9 mouse cellular contexts compared by ENCODE assay signal in the genomic region with DNA sequence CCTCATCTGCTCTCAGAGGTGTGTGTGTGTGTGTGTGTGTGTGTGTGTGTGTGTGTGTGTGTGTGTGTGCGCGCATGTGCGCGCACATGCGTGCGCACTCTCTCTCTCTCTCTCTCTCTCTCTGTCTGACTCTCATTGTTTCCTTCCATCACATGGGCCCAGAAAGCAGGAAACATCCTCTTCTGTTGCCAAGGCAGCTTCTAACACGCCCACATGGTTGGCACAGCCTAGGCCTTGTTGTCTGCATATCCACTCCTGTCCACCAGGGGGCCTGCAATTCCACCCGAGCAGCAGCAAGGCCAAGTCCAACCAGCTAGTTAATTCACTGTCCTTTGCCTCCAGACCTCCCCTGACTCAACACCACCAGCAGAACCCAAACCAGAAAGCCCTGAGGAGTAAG. TPM values are rescaled to one million over a fixed set of nuclear protein-coding genes. Genes with fewer than 3 reads are reported as not detected.
DNase-seq lines count a peak whose midpoint lies in the region; ATAC-seq and TF ChIP-seq lines count a peak whose summit lies in the region.
"Had no signal": no experiment of that assay in that cellular context is flagged by ENCODE, and none has a peak within 500 bp of the region (broad histone marks: within the 10 kb centered on the region; RNA-seq: fewer than 3 reads in every experiment).

No protein-coding gene starts in this region.

- no peak overlapping the region for H3K27ac ChIP-seq in heart, embryonic 12.5 days (ENCODE audit: poor library complexity, severe bottlenecking)
- H3K27ac ChIP-seq in kidney, postnatal 0 days: no peak overlapping the region
- H3K27ac ChIP-seq in liver, embryonic 11.5 days (ENCODE audit: low read depth, low read length): no peak overlapping the region
- H3K27ac ChIP-seq in stomach, embryonic 15.5 days: peak overlapping the region; percentile 36; the same call in 1 of the 2 replicates
- H3K27ac ChIP-seq: macrophage had no signal

- DNase-seq in CD4-positive helper T cell, adult 2 months (ENCODE audit: low read depth, low spot score): peak; percentile 95
- DNase-seq in brain, embryonic 14.5 days (ENCODE audit: low read depth): peak; percentile 96
- peak; percentile 90 for DNase-seq in kidney, postnatal 0 days (ENCODE audit: low spot score)
- peak; percentile 78 for DNase-seq in liver, embryonic 11.5 days (ENCODE audit: low spot score)
- DNase-seq in natural killer cell, adult 2 months (ENCODE audit: low spot score in 2 of 2): peak; percentile 87 to 91

- peak overlapping the region; percentile 89 for H3K4me2 ChIP-seq in heart, embryonic 12.5 days
- no peak overlapping the region for H3K4me2 ChIP-seq in kidney, postnatal 0 days (ENCODE audit: low read length)
- peak overlapping the region; percentile 89 for H3K4me2 ChIP-seq in liver, embryonic 11.5 days
- H3K4me2 ChIP-seq in stomach, embryonic 15.5 days: peak overlapping the region; percentile 96; the same call in 1 of the 2 replicates

- no peaks in the 10 kb centered on the region for H3K27me3 ChIP-seq in heart, embryonic 12.5 days (replicated peaks)
- H3K27me3 ChIP-seq in kidney, postnatal 0 days (ENCODE audit: insufficient read depth, low read length): no peaks in the 10 kb centered on the region
- H3K27me3 ChIP-seq in liver, embryonic 11.5 days (replicated peaks; ENCODE audit: control insufficient read depth, insufficient read depth, low read length): no peaks in the 10 kb centered on the region
- no peaks in the 10 kb centered on the region for H3K27me3 ChIP-seq in stomach, embryonic 15.5 days (replicated peaks)

- no peaks in the 10 kb centered on the region for H3K9me3 ChIP-seq in heart, embryonic 12.5 days (replicated peaks)
- no peaks in the 10 kb centered on the region for H3K9me3 ChIP-seq in kidney, postnatal 0 days (replicated peaks; ENCODE audit: low read length)
- no peaks in the 10 kb centered on the region for H3K9me3 ChIP-seq in liver, embryonic 11.5 days (ENCODE audit: control insufficient read depth, low read length)
- no peaks in the 10 kb centered on the region for H3K9me3 ChIP-seq in stomach, embryonic 15.5 days

- peaks cover 37% of the 10 kb centered on the region for H3K36me3 ChIP-seq in heart, embryonic 12.5 days
- peaks cover 26% of the 10 kb centered on the region for H3K36me3 ChIP-seq in kidney, postnatal 0 days (ENCODE audit: insufficient read depth, low read length)
- H3K36me3 ChIP-seq in liver, embryonic 11.5 days (ENCODE audit: control insufficient read depth, insufficient read depth, low read length): peaks cover 29% of the 10 kb centered on the region
- H3K36me3 ChIP-seq in stomach, embryonic 15.5 days: peaks cover 29% of the 10 kb centered on the region

- TF ChIP-seq POLR2A in brain, embryonic 14.5 days (IDR thresholded peaks at IDR 0.05; ENCODE audit: borderline replicate concordance, extremely low read depth, insufficient read depth, insufficient read length, poor library complexity, severe bottlenecking): no peak

- H3K4me3 ChIP-seq in heart, embryonic 12.5 days: 0 out of 2 replicates have a peak overlapping the region, but pooled peaks have one; percentile 62
- H3K4me3 ChIP-seq in kidney, postnatal 0 days (replicated peaks; ENCODE audit: low read depth, low read length): no peak overlapping the region
- peak overlapping the region; percentile 71; the same call in 1 of the 2 replicates for H3K4me3 ChIP-seq in liver, embryonic 11.5 days (ENCODE audit: low read depth, low read length)
- peak overlapping the region; percentile 75; the same call in 1 of the 2 replicates for H3K4me3 ChIP-seq in stomach, embryonic 15.5 days (replicated peaks)

- TF ChIP-seq CTCF in brain, embryonic 14.5 days (IDR thresholded peaks at IDR 0.05; ENCODE audit: borderline replicate concordance, extremely low read depth, insufficient read depth, insufficient read length): peak; percentile 97
- peak; percentile 89 for TF ChIP-seq CTCF in kidney, postnatal 0 days (IDR thresholded peaks at IDR 0.05; ENCODE audit: low read depth)

- peak; percentile 50 for ATAC-seq in erythroid progenitor cell, adult 5-6 weeks (replicated peaks; ENCODE audit: low FRiP score, poor library complexity, severe bottlenecking)
- peak; percentile 20; the same call in 1 of the 2 replicates for ATAC-seq in heart, embryonic 12.5 days (ENCODE audit: insufficient number of reproducible peaks, low FRiP score)
- ATAC-seq in kidney, postnatal 0 days (replicated peaks; ENCODE audit: low FRiP score, low read depth): peak; percentile 34; the same call in 1 of the 2 replicates
- ATAC-seq in liver, embryonic 11.5 days (replicated peaks; ENCODE audit: low FRiP score): no peak
- peak; percentile 24; the same call in 1 of the 2 replicates for ATAC-seq in stomach, embryonic 15.5 days (ENCODE audit: insufficient read depth, low FRiP score, low read depth)

- H3K9ac ChIP-seq in heart, embryonic 12.5 days: no peak overlapping the region
- no peak overlapping the region for H3K9ac ChIP-seq in kidney, postnatal 0 days (ENCODE audit: low read depth, low read length)
- H3K9ac ChIP-seq in liver, embryonic 11.5 days (ENCODE audit: low read depth, low read length): peak overlapping the region; percentile 77; the same call in 1 of the 2 replicates
- no peak overlapping the region; the same call in 1 of the 2 replicates for H3K9ac ChIP-seq in stomach, embryonic 15.5 days

- 59% methylated on average over 8 of the region's 8 CpGs for WGBS in heart, embryonic 12.5 days
- 52% methylated on average over 8 of the region's 8 CpGs for WGBS in kidney, postnatal 0 days
- WGBS in liver, embryonic 11.5 days: 49% methylated on average over 8 of the region's 8 CpGs
- 38% methylated on average over 6 of the region's 8 CpGs for WGBS in stomach, embryonic 15.5 days

- peaks cover 55% of the 10 kb centered on the region for H3K4me1 ChIP-seq in heart, embryonic 12.5 days (replicated peaks)
- H3K4me1 ChIP-seq in kidney, postnatal 0 days (replicated peaks; ENCODE audit: insufficient read depth, low read length): peaks cover 18% of the 10 kb centered on the region
- H3K4me1 ChIP-seq in liver, embryonic 11.5 days (replicated peaks; ENCODE audit: control insufficient read depth, insufficient read depth, low read length): peaks cover 28% of the 10 kb centered on the region
- H3K4me1 ChIP-seq in stomach, embryonic 15.5 days: peaks cover 56% of the 10 kb centered on the region

RNA-seq across cellular contexts. Expression of gene Mxd3, which starts 2.0 kb away (rescaled TPM):
- polyA plus RNA-seq in brain, embryonic 14.5 days (2012; rRNA removed): 22.3 and 48.5 TPM in 2 replicates
- total RNA-seq in erythroid progenitor cell, adult 5-6 weeks (2015; ENCODE audit: low replicate concordance): 293 and 332 TPM in 2 replicates
- 162 and 195 TPM in 2 replicates for total RNA-seq in erythroid progenitor cell, adult 5-6 weeks (2017; ENCODE audit: low replicate concordance)
- polyA plus RNA-seq in heart, embryonic 12.5 days (2016; fragmentation: Nextera tagmentation; extraction: Ambion mirVana): 14.7 and 15.2 TPM in 2 replicates
- polyA plus RNA-seq in kidney, postnatal 0 days (2015; fragmentation: Nextera tagmentation; extraction: Ambion mirVana): 14.9 and 15.1 TPM in 2 replicates
- 15.6 and 16.4 TPM in 2 replicates for polyA plus RNA-seq in liver, embryonic 11.5 days (2014; fragmentation: Nextera tagmentation; extraction: Ambion mirVana)
- 29.2 and 32.1 TPM in 2 replicates for polyA plus RNA-seq in stomach, embryonic 15.5 days (2015; fragmentation: Nextera tagmentation; extraction: Ambion mirVana)

RNA-seq across cellular contexts. Expression of gene Rab24, which starts 5.9 kb away (rescaled TPM):
- polyA plus RNA-seq in brain, embryonic 14.5 days (2012; rRNA removed): 113 and 173 TPM in 2 replicates
- total RNA-seq in erythroid progenitor cell, adult 5-6 weeks (2015; ENCODE audit: low replicate concordance): 83.3 and 153 TPM in 2 replicates
- total RNA-seq in erythroid progenitor cell, adult 5-6 weeks (2017; ENCODE audit: low replicate concordance): 19.8 and 40.4 TPM in 2 replicates
- polyA plus RNA-seq in heart, embryonic 12.5 days (2016; fragmentation: Nextera tagmentation; extraction: Ambion mirVana): 62.0 and 62.3 TPM in 2 replicates
- 84.8 and 93.1 TPM in 2 replicates for polyA plus RNA-seq in kidney, postnatal 0 days (2015; fragmentation: Nextera tagmentation; extraction: Ambion mirVana)
- 78.7 and 79.6 TPM in 2 replicates for polyA plus RNA-seq in liver, embryonic 11.5 days (2014; fragmentation: Nextera tagmentation; extraction: Ambion mirVana)
- polyA plus RNA-seq in stomach, embryonic 15.5 days (2015; fragmentation: Nextera tagmentation; extraction: Ambion mirVana): 89.8 and 93.2 TPM in 2 replicates

RNA-seq across cellular contexts. Expression of gene Prelid1, which starts 7.3 kb away (rescaled TPM):
- 237 and 255 TPM in 2 replicates for polyA plus RNA-seq in brain, embryonic 14.5 days (2012; rRNA removed)
- 81.3 and 131 TPM in 2 replicates for total RNA-seq in erythroid progenitor cell, adult 5-6 weeks (2015; ENCODE audit: low replicate concordance)
- 30.9 and 39.1 TPM in 2 replicates for total RNA-seq in erythroid progenitor cell, adult 5-6 weeks (2017; ENCODE audit: low replicate concordance)
- polyA plus RNA-seq in heart, embryonic 12.5 days (2016; fragmentation: Nextera tagmentation; extraction: Ambion mirVana): 328 and 343 TPM in 2 replicates
- 398 and 435 TPM in 2 replicates for polyA plus RNA-seq in kidney, postnatal 0 days (2015; fragmentation: Nextera tagmentation; extraction: Ambion mirVana)
- polyA plus RNA-seq in liver, embryonic 11.5 days (2014; fragmentation: Nextera tagmentation; extraction: Ambion mirVana): 493 and 494 TPM in 2 replicates
- 447 and 473 TPM in 2 replicates for polyA plus RNA-seq in stomach, embryonic 15.5 days (2015; fragmentation: Nextera tagmentation; extraction: Ambion mirVana)

RNA-seq across cellular contexts. Expression of gene Lman2, which starts 35.0 kb away (rescaled TPM):
- 61.7 and 66.2 TPM in 2 replicates for polyA plus RNA-seq in brain, embryonic 14.5 days (2012; rRNA removed)
- total RNA-seq in erythroid progenitor cell, adult 5-6 weeks (2015; ENCODE audit: low replicate concordance): 45.7 and 55.1 TPM in 2 replicates
- 56.6 and 75.6 TPM in 2 replicates for total RNA-seq in erythroid progenitor cell, adult 5-6 weeks (2017; ENCODE audit: low replicate concordance)
- polyA plus RNA-seq in heart, embryonic 12.5 days (2016; fragmentation: Nextera tagmentation; extraction: Ambion mirVana): 105 and 106 TPM in 2 replicates
- polyA plus RNA-seq in kidney, postnatal 0 days (2015; fragmentation: Nextera tagmentation; extraction: Ambion mirVana): 93.7 and 103 TPM in 2 replicates
- 120 and 121 TPM in 2 replicates for polyA plus RNA-seq in liver, embryonic 11.5 days (2014; fragmentation: Nextera tagmentation; extraction: Ambion mirVana)
- polyA plus RNA-seq in stomach, embryonic 15.5 days (2015; fragmentation: Nextera tagmentation; extraction: Ambion mirVana): 114 and 127 TPM in 2 replicates

RNA-seq across cellular contexts. Expression of gene Rgs14, which starts 41.9 kb away (rescaled TPM):
- polyA plus RNA-seq in brain, embryonic 14.5 days (2012; rRNA removed): 0.51 and 0.69 TPM in 2 replicates
- total RNA-seq in erythroid progenitor cell, adult 5-6 weeks (2015; ENCODE audit: low replicate concordance): 9.0 and 14.7 TPM in 2 replicates
- 4.2 and 7.9 TPM in 2 replicates for total RNA-seq in erythroid progenitor cell, adult 5-6 weeks (2017; ENCODE audit: low replicate concordance)
- 0.42 and 0.52 TPM in 2 replicates for polyA plus RNA-seq in heart, embryonic 12.5 days (2016; fragmentation: Nextera tagmentation; extraction: Ambion mirVana)
- 1.6 and 1.7 TPM in 2 replicates for polyA plus RNA-seq in kidney, postnatal 0 days (2015; fragmentation: Nextera tagmentation; extraction: Ambion mirVana)
- polyA plus RNA-seq in liver, embryonic 11.5 days (2014; fragmentation: Nextera tagmentation; extraction: Ambion mirVana): 1.2 and 1.9 TPM in 2 replicates
- polyA plus RNA-seq in stomach, embryonic 15.5 days (2015; fragmentation: Nextera tagmentation; extraction: Ambion mirVana): 1.3 and 1.5 TPM in 2 replicates
